Mouse (Mus musculus) heart, embryonic 10.5 days (tissue): Measurements from ENCODE around the gene Hist1h2bg. TPM values are rescaled to one million over a fixed set of nuclear protein-coding genes. Genes with fewer than 3 reads are reported as not detected.
A peak's percentile ranks its signal among the peaks of the same experiment; 100 is the strongest.
"Not testable (repeated sequence)": the region's sequence is repeated elsewhere in the genome, so short reads cannot be mapped to it uniquely, and the experiment has no call there.

Source experiments
- DNase-seq: peaks from one replicate; pipeline ENCODE4 v3.0.0-alpha.2; 2017; ENCODE audit warnings: low spot score
- H3K27ac ChIP-seq: fragments of 300-500 bp; sonication (generic); 2 replicates; pipeline ENCODE4 v1.5.1; 2016; ENCODE audit warnings: mild to moderate bottlenecking
- H3K27me3 ChIP-seq: fragments of 300-500 bp; sonication (generic); 2 replicates; pipeline ENCODE4 v1.6.1; 2016; ENCODE audit warnings: mild to moderate bottlenecking; ENCODE audit not compliant: poor library complexity, insufficient read depth, severe bottlenecking
- H3K36me3 ChIP-seq: fragments of 300-500 bp; sonication (generic); 2 replicates; pipeline ENCODE4 v1.6.1; 2016; ENCODE audit warnings: mild to moderate bottlenecking, moderate library complexity
- H3K4me1 ChIP-seq: fragments of 300-500 bp; sonication (generic); 2 replicates; pipeline ENCODE4 v1.6.1; 2016; ENCODE audit warnings: mild to moderate bottlenecking
- H3K4me3 ChIP-seq: fragments of 300-500 bp; sonication (generic); 2 replicates; pipeline ENCODE4 v1.5.1; 2016; ENCODE audit warnings: mild to moderate bottlenecking, moderate library complexity
- H3K9me3 ChIP-seq: fragments of 300-500 bp; sonication (generic); 2 replicates; pipeline ENCODE4 v1.6.1; 2016; ENCODE audit warnings: mild to moderate bottlenecking, moderate library complexity
- WGBS: fragments of 180-500 bp; shearing (Covaris S2); methylation state at CpG from one replicate; pipeline ENCODE4 v1.1.7; 2016; 5-methylcytosine and 5-hydroxymethylcytosine counted together
- polyA plus RNA-seq: library from polyadenylated mRNA; unstranded; fragments of >200 nt; fragmentation: Nextera tagmentation; extraction: Ambion mirVana; gene quantifications from 2 replicates; pipeline ENCODE4 v1.2.1, GENCODE M21; 2016

Gene Hist1h2bg
- polyA plus RNA-seq, 1 experiment from 2014 or later, result 4.8 TPM

DNA sequence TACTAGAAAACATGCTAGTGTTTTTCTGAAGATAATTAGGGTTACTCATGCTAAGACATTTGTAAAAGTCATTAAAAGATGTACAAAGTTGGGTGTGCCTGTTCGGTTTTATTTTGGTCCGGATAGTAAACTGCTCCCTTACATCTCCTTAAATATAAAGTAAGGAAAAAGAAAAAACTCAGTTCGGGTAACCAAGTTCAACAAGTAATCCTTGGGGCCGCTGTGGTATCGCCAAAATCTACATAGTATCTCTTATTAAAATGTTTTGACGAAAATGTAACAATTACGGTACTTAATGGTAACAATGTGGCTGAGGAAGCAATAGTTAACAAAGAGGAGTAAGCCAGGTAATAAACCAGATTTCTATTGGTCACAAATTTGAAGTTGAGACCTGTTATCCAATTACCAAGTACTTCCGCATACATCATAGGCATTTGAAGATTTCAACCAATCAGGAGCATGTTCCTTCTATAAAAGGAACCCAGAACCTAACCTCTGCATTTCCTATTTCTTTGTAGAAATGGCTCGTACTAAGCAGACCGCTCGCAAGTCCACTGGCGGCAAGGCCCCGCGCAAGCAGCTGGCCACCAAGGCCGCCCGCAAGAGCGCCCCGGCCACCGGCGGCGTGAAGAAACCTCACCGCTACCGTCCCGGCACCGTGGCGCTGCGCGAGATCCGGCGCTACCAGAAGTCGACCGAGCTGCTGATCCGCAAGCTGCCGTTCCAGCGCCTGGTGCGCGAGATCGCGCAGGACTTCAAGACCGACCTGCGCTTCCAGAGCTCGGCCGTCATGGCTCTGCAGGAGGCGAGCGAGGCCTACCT, 27.0 kb upstream of the Hist1h2bg start, which contains the start of gene Hist1h3f:
Gene Hist1h3f, plus strand, starts transcription at position 88 of the 822 bp plus-strand sequence.
- peak; percentile 87 for DNase-seq
- Histone ChIP-seq H3K27ac (peak within 1 kb of the TSS; percentile 93), H3K36me3 (no peaks in the 10 kb centered on the region), H3K9me3 (no peaks in the 10 kb centered on the region), H3K27me3 (no peaks in the 10 kb centered on the region), H3K4me1 (no peaks in the 10 kb centered on the region; the same call in 1 of the 2 replicates), H3K4me3 (peak within 1 kb of the TSS; percentile 59)
- under 1% methylated on average over 29 of the region's 45 CpGs for WGBS

DNA sequence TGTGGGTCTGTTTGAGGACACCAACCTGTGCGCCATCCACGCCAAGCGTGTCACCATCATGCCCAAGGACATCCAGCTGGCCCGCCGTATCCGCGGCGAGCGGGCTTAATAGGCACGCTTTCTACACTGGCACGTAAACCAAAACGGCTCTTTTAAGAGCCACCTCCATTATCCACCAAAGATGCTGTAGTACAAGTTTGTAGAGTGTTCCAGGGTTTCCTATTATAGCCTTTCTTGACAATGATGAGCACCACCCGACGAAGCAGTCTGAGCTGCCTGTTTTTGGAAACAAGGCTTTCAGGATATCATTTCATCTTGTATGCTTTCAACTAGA, 26.4 kb upstream of the Hist1h2bg start:
- H3K4me3 ChIP-seq, result peak overlapping the region; percentile 59
- WGBS, result under 1% methylated on average over 14 of the region's 14 CpGs
- DNase-seq, H3K36me3 ChIP-seq, H3K9me3 ChIP-seq, H3K4me1 ChIP-seq, H3K27ac ChIP-seq, H3K27me3 ChIP-seq: not testable (repeated sequence)

DNA sequence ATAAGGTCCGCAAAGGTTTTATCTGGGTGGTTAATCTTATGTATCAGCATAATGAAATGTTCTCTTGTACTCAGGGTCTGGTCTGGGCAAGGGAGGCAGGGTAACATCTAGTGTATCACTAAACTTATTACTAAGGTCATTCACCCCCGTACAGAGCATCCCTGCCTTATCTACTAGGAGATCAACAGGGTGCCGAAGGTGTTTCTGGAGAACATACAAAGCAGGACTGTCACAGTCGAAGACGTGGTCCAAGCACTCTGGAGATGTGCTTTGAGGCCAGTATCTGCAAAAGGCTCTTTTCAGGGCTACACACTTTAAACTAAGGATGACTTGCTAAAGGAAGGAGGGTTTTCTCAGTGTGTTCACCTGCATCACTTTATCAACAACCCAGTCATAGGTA, 24.5 kb upstream of the Hist1h2bg start:
- Histone ChIP-seq H3K27ac (peak overlapping the region; percentile 22; the same call in 1 of the 2 replicates), H3K27me3 (no peaks in the 10 kb centered on the region), H3K9me3 (no peaks in the 10 kb centered on the region), H3K4me3 (no peak overlapping the region), H3K4me1 (peaks cover 5% of the 10 kb centered on the region; the same call in 1 of the 2 replicates), H3K36me3 (no peaks in the 10 kb centered on the region)
- DNase-seq, result no peak
- WGBS, result 67% methylated on average over 5 of the region's 5 CpGs

DNA sequence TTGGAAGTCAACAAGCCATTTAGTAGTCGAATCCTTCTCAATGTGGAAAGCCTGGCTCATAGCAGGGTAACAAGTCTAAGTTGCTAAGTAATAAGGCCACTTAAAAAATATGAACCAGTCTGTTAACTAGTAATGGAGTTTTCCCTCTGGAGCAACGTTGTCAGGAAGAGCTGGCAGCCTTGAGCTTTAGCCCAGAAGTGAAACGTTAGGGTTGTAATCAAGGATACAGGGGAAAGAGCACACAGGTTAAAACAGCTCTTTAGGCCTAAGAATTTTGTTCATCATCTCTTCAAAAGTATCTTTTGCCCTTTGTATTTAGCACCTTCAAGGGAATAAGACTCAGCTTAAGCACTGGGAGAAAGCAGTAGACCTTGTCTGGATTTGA, 20.4 kb upstream of the Hist1h2bg start:
- peak overlapping the region; percentile 90 for H3K27ac ChIP-seq
- DNase-seq, result no peak
- H3K4me3 ChIP-seq, result peak overlapping the region; percentile 56
- H3K27me3 ChIP-seq, result no peaks in the 10 kb centered on the region
- no peaks in the 10 kb centered on the region for H3K36me3 ChIP-seq
- 12% methylated on average over 3 of the region's 3 CpGs for WGBS
- H3K4me1 ChIP-seq, result peaks cover 15% of the 10 kb centered on the region; the same call in 1 of the 2 replicates
- no peaks in the 10 kb centered on the region for H3K9me3 ChIP-seq

DNA sequence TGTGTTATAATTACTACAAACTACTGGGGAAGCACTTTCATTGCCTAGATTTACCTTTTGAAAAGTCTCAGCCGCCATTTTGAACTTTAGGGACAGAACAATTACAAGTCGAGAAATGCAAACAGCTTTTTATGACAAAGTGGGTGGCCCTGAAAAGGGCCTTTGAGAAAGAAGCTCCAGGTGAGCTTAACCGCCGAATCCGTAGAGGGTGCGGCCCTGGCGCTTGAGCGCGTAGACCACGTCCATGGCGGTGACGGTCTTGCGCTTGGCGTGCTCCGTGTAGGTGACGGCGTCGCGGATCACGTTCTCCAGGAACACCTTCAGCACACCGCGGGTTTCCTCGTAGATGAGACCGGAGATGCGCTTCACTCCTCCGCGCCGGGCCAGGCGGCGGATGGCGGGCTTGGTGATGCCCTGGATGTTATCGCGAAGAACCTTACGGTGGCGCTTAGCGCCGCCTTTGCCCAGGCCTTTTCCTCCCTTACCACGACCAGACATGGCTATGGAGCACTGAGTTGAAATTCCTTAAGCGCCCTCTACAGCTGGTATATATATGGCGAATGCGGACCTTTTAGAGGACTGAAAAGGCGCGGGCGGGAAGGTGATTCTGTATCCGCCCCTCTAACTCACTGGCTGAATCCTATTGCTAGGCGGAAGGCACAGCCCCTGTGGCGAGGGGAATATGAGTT, 19.9 kb upstream of the Hist1h2bg start, which contains the start of gene Hist1h4f:
Gene Hist1h4f, minus strand, starts transcription at position 503 of the 689 bp plus-strand sequence.
- Histone ChIP-seq H3K4me3 (peak within 1 kb of the TSS; percentile 56), H3K4me1 (peaks cover 15% of the 10 kb centered on the region; the same call in 1 of the 2 replicates), H3K27ac (peak within 1 kb of the TSS; percentile 90)
- DNase-seq, result peak; percentile 98
- H3K27me3 ChIP-seq, H3K9me3 ChIP-seq, H3K36me3 ChIP-seq: not testable (repeated sequence)
- WGBS, result under 1% methylated on average over 47 of the region's 47 CpGs

DNA sequence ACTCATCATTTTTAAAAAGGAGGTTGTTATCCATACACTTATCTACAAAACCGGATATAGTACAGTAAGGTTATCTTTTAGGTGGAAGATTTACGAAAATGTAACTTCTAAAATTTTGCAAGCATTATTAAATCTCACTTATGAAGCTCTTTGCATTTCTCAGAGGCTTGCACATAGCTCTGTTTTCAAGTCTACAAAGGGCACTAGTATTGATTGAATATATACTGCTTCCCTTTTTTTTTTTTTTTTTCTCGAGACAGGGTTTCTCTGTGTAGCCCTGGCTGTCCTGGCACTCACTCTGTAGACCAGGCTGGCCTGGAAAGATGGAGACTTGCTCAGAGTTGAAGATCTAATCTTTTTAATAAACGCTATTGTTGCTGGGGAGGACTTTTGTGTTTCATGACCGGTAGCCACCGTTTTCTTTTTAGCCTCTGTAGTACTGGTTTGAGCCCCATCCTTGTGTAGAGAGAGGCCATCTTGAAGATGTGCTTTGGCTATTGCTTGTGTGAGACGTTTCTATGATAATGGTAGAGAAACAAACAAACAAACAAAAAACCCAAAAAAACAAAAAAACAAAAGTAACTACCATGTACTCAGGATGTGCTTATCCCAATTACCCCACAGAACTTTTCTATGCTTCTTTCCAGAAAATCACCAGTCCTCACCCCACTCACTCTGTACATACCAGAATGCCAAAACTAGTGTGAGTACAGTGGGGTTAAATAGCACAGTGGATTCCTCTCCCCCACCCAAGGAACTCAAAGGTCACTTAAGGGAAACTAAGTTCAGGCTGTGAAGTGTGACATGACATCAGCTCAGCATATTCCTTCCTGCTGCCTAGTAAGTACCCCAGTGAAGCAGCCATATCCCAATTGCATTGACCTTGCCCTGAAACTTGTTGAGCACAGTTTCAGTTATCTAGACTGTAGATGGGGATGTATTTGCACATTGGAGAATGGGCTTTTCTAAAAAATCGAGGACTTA, 19.0 kb upstream of the Hist1h2bg start:
- H3K4me3 ChIP-seq, result peak overlapping the region; percentile 56
- no peaks in the 10 kb centered on the region for H3K36me3 ChIP-seq
- H3K27me3 ChIP-seq, result no peaks in the 10 kb centered on the region
- no peaks in the 10 kb centered on the region for H3K9me3 ChIP-seq
- WGBS, result 52% methylated on average over 8 of the region's 8 CpGs
- H3K4me1 ChIP-seq, result peaks cover 15% of the 10 kb centered on the region; the same call in 1 of the 2 replicates
- no peak for DNase-seq
- H3K27ac ChIP-seq, result peak overlapping the region; percentile 90

DNA sequence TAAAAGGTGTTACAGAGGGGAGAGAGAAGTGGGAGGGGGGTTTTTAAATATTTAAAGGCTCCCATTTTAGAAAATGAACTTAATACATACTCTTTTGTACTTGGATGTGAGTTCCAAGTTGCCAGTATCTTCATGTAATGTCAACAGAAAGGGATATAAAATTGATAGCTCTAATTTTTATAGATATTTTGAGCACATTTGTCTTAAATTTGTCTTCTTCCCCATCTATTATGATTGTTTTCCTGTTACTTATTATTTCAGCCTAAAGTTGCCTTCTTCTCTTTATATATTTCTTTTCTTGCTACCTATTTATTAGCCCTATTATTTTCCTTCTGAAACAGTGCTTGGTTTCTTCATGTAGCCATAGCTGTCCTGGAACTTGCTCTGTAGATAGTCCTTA, 18.2 kb upstream of the Hist1h2bg start, which contains the start of gene Hist1h1d:
Gene Hist1h1d, plus strand, starts transcription at position 301 of the 400 bp plus-strand sequence.
- no peaks in the 10 kb centered on the region for H3K27me3 ChIP-seq
- no peak for DNase-seq
- peak within 1 kb of the TSS; percentile 90 for H3K27ac ChIP-seq
- no peaks in the 10 kb centered on the region for H3K36me3 ChIP-seq
- peaks cover 15% of the 10 kb centered on the region; the same call in 1 of the 2 replicates for H3K4me1 ChIP-seq
- no peaks in the 10 kb centered on the region for H3K9me3 ChIP-seq
- no peak within 1 kb of the TSS; the same call in 1 of the 2 replicates for H3K4me3 ChIP-seq

DNA sequence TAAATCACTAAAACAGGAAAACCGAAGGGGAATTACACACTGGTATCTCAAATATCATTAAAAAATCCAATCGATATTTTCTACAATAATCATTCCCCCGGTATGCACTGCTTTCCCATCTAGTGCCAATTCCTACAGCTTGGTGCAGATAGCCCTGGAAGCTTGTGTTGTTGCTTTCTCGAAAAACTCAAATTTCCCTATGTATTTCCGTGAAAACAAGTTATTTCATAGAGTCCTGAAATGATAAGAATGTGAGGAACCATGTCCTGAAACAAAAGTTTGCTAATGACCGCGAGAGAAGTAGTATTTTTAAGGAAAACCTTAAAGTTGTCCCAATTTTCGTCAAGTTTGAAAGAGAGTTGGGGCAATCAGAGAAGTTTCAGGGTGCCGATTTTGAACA, 16.8 kb upstream of the Hist1h2bg start:
- Histone ChIP-seq H3K4me1 (peaks cover 15% of the 10 kb centered on the region; the same call in 1 of the 2 replicates), H3K27ac (peak overlapping the region; percentile 90), H3K9me3 (no peaks in the 10 kb centered on the region), H3K27me3 (no peaks in the 10 kb centered on the region), H3K36me3 (no peaks in the 10 kb centered on the region), H3K4me3 (peak overlapping the region; percentile 68)
- DNase-seq, result no peak
- WGBS, result 24% methylated on average over 9 of the region's 9 CpGs

DNA sequence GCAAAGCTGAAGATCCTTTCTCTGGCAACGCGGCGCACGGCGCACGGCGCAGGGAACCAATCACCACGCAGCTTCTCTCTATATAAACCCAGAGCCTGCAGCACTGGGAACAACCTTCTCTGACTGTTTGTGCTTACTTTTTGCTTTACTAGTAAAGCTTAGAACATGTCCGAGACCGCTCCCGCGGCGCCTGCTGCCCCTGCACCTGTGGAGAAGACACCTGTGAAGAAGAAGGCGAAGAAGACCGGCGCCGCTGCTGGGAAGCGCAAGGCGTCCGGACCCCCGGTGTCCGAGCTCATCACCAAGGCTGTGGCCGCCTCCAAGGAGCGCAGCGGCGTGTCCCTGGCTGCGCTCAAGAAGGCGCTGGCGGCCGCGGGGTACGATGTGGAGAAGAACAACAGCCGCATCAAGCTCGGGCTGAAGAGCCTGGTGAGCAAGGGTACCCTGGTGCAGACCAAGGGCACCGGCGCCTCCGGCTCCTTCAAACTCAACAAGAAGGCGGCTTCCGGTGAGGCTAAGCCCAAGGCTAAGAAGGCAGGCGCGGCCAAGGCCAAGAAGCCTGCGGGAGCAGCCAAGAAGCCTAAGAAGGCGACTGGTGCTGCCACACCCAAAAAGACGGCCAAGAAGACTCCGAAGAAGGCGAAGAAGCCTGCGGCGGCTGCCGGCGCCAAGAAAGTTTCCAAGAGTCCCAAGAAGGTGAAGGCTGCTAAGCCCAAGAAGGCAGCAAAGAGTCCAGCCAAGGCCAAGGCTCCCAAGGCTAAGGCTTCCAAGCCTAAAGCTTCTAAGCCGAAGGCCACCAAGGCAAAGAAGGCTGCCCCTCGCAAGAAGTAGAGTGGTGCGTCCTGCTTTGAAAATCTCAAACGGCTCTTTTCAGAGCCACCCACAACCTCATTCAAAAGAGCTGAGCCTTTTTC, 16.0 kb upstream of the Hist1h2bg start:
- peak overlapping the region; percentile 90 for H3K27ac ChIP-seq
- WGBS, result under 1% methylated on average over 54 of the region's 54 CpGs
- H3K4me1 ChIP-seq, result peaks cover 15% of the 10 kb centered on the region; the same call in 1 of the 2 replicates
- H3K27me3 ChIP-seq, result no peaks in the 10 kb centered on the region
- no peaks in the 10 kb centered on the region for H3K9me3 ChIP-seq
- DNase-seq, result peak; percentile 94
- H3K36me3 ChIP-seq, result no peaks in the 10 kb centered on the region
- peak overlapping the region; percentile 68 for H3K4me3 ChIP-seq

DNA sequence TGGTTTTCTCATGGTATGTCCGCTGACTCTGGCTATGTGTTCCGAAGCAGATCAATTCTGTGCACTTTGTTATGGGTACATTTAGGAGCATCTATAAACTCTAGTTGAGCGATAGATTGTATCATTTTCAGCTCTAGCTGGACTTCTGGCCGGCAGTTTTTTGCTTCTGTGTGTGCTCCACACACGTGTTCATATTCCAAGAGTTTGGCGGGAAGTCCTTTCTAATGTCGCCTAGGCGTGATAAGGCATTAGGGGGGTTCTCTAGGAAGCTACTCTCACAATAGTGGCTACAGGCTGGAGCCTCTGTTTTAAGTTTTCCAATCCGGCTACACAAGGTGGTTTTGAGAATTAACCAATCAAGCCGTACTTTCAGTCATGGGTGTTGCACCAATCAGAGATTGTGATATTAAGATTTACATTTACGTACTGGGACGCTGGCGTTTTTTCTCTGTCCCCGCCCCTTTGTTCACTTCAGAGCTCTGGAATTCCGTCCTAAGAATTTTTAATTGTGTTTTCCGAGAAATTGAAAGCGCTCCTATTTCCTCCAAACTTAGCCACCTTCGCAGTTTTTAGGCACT, 15.3 kb upstream of the Hist1h2bg start:
- no peaks in the 10 kb centered on the region for H3K9me3 ChIP-seq
- H3K4me3 ChIP-seq, result peak overlapping the region; percentile 68
- H3K27ac ChIP-seq, result peak overlapping the region; percentile 90
- no peaks in the 10 kb centered on the region for H3K27me3 ChIP-seq
- WGBS, result under 1% methylated on average over 18 of the region's 18 CpGs
- DNase-seq, result peak; percentile 86
- peaks cover 10% of the 10 kb centered on the region; the same call in 1 of the 2 replicates for H3K4me1 ChIP-seq
- no peaks in the 10 kb centered on the region for H3K36me3 ChIP-seq

DNA sequence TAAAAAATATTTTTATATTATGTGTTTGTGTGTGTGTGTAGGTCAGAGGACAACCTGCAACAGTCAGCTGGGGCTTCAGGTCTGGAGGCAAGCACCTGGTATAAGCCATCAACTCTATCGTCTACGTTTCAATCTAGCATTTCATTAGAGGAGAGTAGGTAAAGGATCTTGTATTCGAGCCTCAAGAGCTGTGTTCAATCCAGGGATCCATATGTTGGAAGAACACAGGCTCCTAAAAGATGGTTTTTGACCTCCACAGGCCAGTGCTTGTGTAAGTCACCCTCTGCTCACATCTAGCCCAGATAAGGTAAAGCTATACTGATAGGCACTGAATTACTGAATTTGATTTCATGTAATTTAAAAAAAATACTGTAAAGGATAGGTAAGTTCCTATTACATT, 14.3 kb upstream of the Hist1h2bg start:
- peak overlapping the region; percentile 27; the same call in 1 of the 2 replicates for H3K4me3 ChIP-seq
- H3K36me3 ChIP-seq, result no peaks in the 10 kb centered on the region
- 59% methylated on average over 3 of the region's 3 CpGs for WGBS
- H3K9me3 ChIP-seq, result no peaks in the 10 kb centered on the region
- H3K27ac ChIP-seq, result peak overlapping the region; percentile 90
- DNase-seq, result no peak
- H3K4me1 ChIP-seq, result peaks cover 9% of the 10 kb centered on the region; the same call in 1 of the 2 replicates
- no peaks in the 10 kb centered on the region for H3K27me3 ChIP-seq
